Mouse (Mus musculus): ENCODE results near the gene Igsf9b.

Gene Igsf9b

GRCm38 (mm10) chr9:27298411-27299285, at the start of gene Igsf9b:
Igsf9b (plus strand) TSS chr9:27299204.
- DNase-seq = peak; percentile 25

- no peak for DNase-seq
Measured at GRCm38 (mm10) chr9:27252034-27252714, 46.8 kb upstream of the Igsf9b start.

- DNase-seq = no peak
Measured at GRCm38 (mm10) chr9:27256454-27256853, 42.5 kb upstream of the Igsf9b start.

GRCm38 (mm10) chr9:27260378-27260947, 38.5 kb upstream of the Igsf9b start:
- no peak for DNase-seq

- DNase-seq = no peak
Measured at GRCm38 (mm10) chr9:27261905-27262304, 37.1 kb upstream of the Igsf9b start.

- DNase-seq = no peak
Measured at GRCm38 (mm10) chr9:27265009-27265408, 34.0 kb upstream of the Igsf9b start.

GRCm38 (mm10) chr9:27267878-27268277, 31.1 kb upstream of the Igsf9b start:
- no peak for DNase-seq

GRCm38 (mm10) chr9:27268493-27268892, 30.5 kb upstream of the Igsf9b start:
- DNase-seq = no peak

GRCm38 (mm10) chr9:27269322-27269721, 29.7 kb upstream of the Igsf9b start:
- DNase-seq = no peak

- no peak for DNase-seq
Measured at GRCm38 (mm10) chr9:27269904-27270303, 29.1 kb upstream of the Igsf9b start.

- no peak for DNase-seq
Measured at GRCm38 (mm10) chr9:27271899-27272298, 27.1 kb upstream of the Igsf9b start.

- no peak for DNase-seq
Measured at GRCm38 (mm10) chr9:27272858-27273257, 26.1 kb upstream of the Igsf9b start.

GRCm38 (mm10) chr9:27276282-27276839, 22.6 kb upstream of the Igsf9b start:
- DNase-seq = no peak

GRCm38 (mm10) chr9:27277401-27278087, 21.5 kb upstream of the Igsf9b start:
- no peak for DNase-seq

GRCm38 (mm10) chr9:27279041-27279440, 20.0 kb upstream of the Igsf9b start:
- no peak for DNase-seq

- no peak for DNase-seq
Measured at GRCm38 (mm10) chr9:27280976-27281375, 18.0 kb upstream of the Igsf9b start.

GRCm38 (mm10) chr9:27285719-27286249, 13.2 kb upstream of the Igsf9b start:
- no peak for DNase-seq

- DNase-seq = no peak
Measured at GRCm38 (mm10) chr9:27286296-27286695, 12.7 kb upstream of the Igsf9b start.

- DNase-seq = no peak
Measured at GRCm38 (mm10) chr9:27286859-27287258, 12.1 kb upstream of the Igsf9b start.

- no peak for DNase-seq
Measured at GRCm38 (mm10) chr9:27287419-27287818, 11.6 kb upstream of the Igsf9b start.

GRCm38 (mm10) chr9:27288442-27288841, 10.6 kb upstream of the Igsf9b start:
- DNase-seq = no peak

- DNase-seq = no peak
Measured at GRCm38 (mm10) chr9:27289543-27290308, 9.3 kb upstream of the Igsf9b start.
